Mouse (Mus musculus) small intestine, adult 2 months (tissue): ENCODE measurements at regions not wholly inside any gene's neighbourhood (a gene's known extent, or its start where the extent isn't known, plus 50 kb on each side); places are given as distances from the start of the nearest gene placed in this dataset.

Experiments
- H3K27ac ChIP-seq: fragments of 200-500 bp; 2 replicates; pipeline ENCODE4 v1.5.1; 2012; ENCODE audit warnings: low read depth, low read length, control low read depth, inconsistent platforms; ENCODE audit not compliant: insufficient read depth
- H3K27me3 ChIP-seq: fragments of 200-500 bp; 2 replicates; pipeline ENCODE4 v1.6.1; 2012; ENCODE audit warnings: mild to moderate bottlenecking, moderate library complexity, low read length, inconsistent platforms; ENCODE audit not compliant: control insufficient read depth, insufficient read depth
- H3K36me3 ChIP-seq: fragments of 200-500 bp; 2 replicates; pipeline ENCODE4 v1.6.1; 2012; ENCODE audit warnings: mild to moderate bottlenecking, low read length, control low read depth, inconsistent platforms; ENCODE audit not compliant: control insufficient read depth, insufficient read depth
- H3K4me1 ChIP-seq: fragments of 200-500 bp; 2 replicates; pipeline ENCODE4 v1.6.1; 2012; ENCODE audit warnings: low read length, inconsistent platforms, mixed read lengths; ENCODE audit not compliant: control insufficient read depth, insufficient read depth, insufficient read length
- H3K4me3 ChIP-seq: fragments of 200-500 bp; 2 replicates; pipeline ENCODE4 v1.5.1; 2012; ENCODE audit warnings: low read depth, mild to moderate bottlenecking, control low read depth, inconsistent platforms, low read length, moderate library complexity
- CTCF ChIP-seq: fragments of 200-500 bp; IDR thresholded peaks from 2 replicates; pipeline ENCODE4 v1.5.1; 2012; ENCODE audit warnings: low read depth, mild to moderate bottlenecking, control low read depth, inconsistent platforms, low read length, moderate library complexity, mixed read lengths; ENCODE audit not compliant: insufficient replicate concordance, insufficient read length; ENCODE audit errors: extremely low read depth
- POLR2A ChIP-seq: fragments of 200-500 bp; IDR thresholded peaks from 2 replicates; pipeline ENCODE4 v1.6.1; 2012; ENCODE audit warnings: low read depth, mild to moderate bottlenecking, control low read depth, inconsistent platforms, low read length, moderate library complexity
- WGBS: fragments of 180-500 bp; shearing (Covaris S2); methylation state at CpG from one replicate; pipeline ENCODE4 v1.1.7; 2018; 5-methylcytosine and 5-hydroxymethylcytosine counted together

DNA sequence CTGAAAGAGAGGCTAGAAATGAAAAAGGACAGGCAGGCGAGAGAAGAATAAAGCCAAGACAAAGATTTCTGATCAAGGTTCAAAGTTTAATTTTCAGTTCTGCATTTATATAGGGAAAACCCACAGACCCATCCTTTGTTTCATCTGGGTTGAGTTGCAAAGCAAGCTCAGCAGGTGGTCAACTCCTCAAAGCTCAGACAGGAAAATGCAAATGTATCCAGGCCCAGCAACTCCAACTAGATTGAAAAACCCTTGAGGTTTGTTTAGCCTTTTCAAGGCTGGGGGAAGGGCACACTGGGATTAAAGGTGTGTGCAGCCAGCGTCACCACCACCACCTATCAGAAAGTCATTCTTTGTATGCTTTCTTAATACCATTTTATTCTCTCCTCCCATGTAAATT is 66.1 kb upstream of the Tspan5 start:
- no peaks in the 10 kb centered on the region for H3K27me3 ChIP-seq
- TF ChIP-seq POLR2A (no peak), CTCF (no peak)
- no peaks in the 10 kb centered on the region for H3K4me1 ChIP-seq
- no peak overlapping the region for H3K4me3 ChIP-seq
- 88% methylated on average over 2 of the region's 2 CpGs for WGBS
- H3K36me3 ChIP-seq, result no peaks in the 10 kb centered on the region
- no peak overlapping the region for H3K27ac ChIP-seq

DNA sequence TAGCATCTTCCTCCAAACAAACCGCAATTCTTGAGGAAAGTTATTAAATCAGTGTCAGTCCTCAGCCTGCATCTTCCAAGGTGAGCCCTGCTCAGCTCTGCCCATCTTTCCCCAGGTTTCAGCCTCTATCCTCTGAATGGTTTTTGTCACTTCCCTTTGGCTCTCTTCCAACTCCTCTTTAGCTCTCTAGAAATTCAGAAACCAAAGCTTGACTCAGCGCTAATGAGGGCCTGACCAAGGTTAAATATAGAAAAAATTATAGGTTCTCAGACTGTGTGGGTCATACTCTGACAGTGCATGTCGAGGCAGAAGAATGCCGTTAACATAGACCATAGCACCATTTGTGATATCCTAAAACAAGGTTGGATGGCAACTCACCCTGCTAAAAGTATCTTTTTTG is 63.6 kb upstream of the Tspan5 start:
- no peaks in the 10 kb centered on the region for H3K4me1 ChIP-seq

DNA sequence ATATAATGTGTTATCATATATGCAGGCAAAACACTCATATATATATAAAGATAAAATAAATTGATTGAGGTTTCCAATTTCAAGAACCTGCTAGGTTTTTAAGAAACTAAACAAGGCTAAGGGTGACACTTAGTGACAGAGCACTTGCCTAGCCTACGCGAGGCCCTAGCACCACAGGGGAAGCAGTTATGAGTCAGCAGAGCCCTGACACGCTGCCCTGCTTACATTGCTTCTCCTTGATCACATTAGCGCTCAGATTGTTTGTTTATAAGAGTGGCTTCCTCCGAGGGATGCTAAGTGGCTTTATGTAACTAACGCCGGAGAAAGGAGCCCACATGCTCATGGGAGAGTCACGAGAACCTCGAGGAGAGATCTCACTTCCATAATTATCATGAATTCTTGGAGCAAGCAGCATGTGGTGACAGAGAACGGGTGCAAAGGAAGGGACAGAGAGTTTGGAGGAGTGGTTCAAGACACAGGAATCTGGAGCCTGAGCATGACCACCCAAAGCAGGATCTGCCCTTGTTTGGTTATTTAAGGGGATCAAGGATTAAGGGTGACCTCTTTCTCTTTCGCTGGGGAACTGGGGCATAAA is 55.3 kb upstream of the Tspan5 start:
- no peaks in the 10 kb centered on the region for H3K36me3 ChIP-seq
- no peak overlapping the region for H3K27ac ChIP-seq
- WGBS, result 45% methylated on average over 11 of the region's 11 CpGs
- H3K4me1 ChIP-seq, result no peaks in the 10 kb centered on the region
- no peak overlapping the region for H3K4me3 ChIP-seq
- TF ChIP-seq POLR2A (no peak), CTCF (no peak)
- no peaks in the 10 kb centered on the region for H3K27me3 ChIP-seq

More for the DNA sequence above, 63.6 kb upstream of the Tspan5 start:
- no peak overlapping the region for H3K27ac ChIP-seq
- WGBS, result 68% methylated on average over 4 of the region's 4 CpGs
- H3K4me3 ChIP-seq, result no peak overlapping the region
- no peak for TF ChIP-seq CTCF
- TF ChIP-seq POLR2A, result no peak
- H3K27me3 ChIP-seq, result no peaks in the 10 kb centered on the region
- no peaks in the 10 kb centered on the region for H3K36me3 ChIP-seq

DNA sequence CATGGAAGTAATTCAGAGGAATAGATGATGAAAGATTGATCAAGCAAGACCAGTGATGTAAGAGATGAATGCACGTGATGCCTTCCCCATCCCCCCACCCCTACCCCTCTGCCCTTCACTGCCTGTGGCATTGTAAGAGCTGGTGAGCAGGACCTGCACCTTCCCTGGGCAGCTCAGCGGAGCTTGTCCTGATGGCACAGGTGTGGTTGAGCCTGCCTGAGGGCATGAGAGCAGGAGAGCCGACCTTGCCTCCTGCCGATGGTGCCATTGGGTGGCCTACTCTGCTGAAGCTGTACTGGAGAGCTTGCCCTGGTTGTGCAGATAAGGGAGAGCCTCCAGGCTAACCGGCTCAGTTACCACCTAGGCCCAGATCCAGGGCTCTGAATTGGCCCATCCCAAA is 53.4 kb upstream of the Tspan5 start:
- WGBS, result 88% methylated on average over 5 of the region's 5 CpGs
- TF ChIP-seq POLR2A, result no peak
- TF ChIP-seq CTCF, result no peak
- H3K27ac ChIP-seq, result no peak overlapping the region
- no peak overlapping the region for H3K4me3 ChIP-seq
- no peaks in the 10 kb centered on the region for H3K36me3 ChIP-seq
- no peaks in the 10 kb centered on the region for H3K27me3 ChIP-seq
- H3K4me1 ChIP-seq, result no peaks in the 10 kb centered on the region
